Mouse (Mus musculus) bone marrow macrophage, adult 2 months (primary cell): ENCODE data around the gene Smco1.
"Not testable (repeated sequence)": the region's sequence is repeated elsewhere in the genome, so short reads cannot be mapped to it uniquely, and the experiment has no call there.

Experiments used
- CTCF ChIP-seq: IDR thresholded peaks from 2 replicates; pipeline ENCODE4 v1.5.1; 2012; ENCODE audit warnings: low read depth, mild to moderate bottlenecking, low read length, moderate library complexity
- POLR2A ChIP-seq: IDR thresholded peaks from 2 replicates; pipeline ENCODE4 v1.6.1; 2012; ENCODE audit warnings: mild to moderate bottlenecking, low read depth, low read length, borderline replicate concordance

- TF ChIP-seq CTCF, POLR2A: not testable (repeated sequence)
These were observed 7.0 kb upstream of the Smco1 start for GRCm38 (mm10) chr16:32264225-32264624.
